Comparison of ENCODE assay signal across 1 mouse cellular context in genomic region chr19:4055947-4056693, GRCm38 (mm10).
TF ChIP-seq lines count a peak whose summit lies in the region.

No protein-coding gene starts in this region.

TF ChIP-seq in myocyte, 11 proteins besides CTCF, POLR2A, EP300 and RAD21:
- TF ChIP-seq MYOG (IDR thresholded peaks at IDR 0.05; ENCODE audit: control insufficient read depth in 1 of 3, insufficient read depth in 1 of 3, insufficient read length in 2 of 3, low read depth in 2 of 3) = peak in 2 of 3 experiments; percentile 35 to 81
- TF ChIP-seq REST (IDR thresholded peaks at IDR 0.05; ENCODE audit: insufficient read depth, insufficient read length) = no peak
- TF ChIP-seq MYOD1 (IDR thresholded peaks at IDR 0.05; ENCODE audit: control insufficient read depth in 1 of 3, insufficient read length in 2 of 3, low read depth in 2 of 3) = peak in 2 of 3 experiments; percentile 44 to 82
- no peak for TF ChIP-seq TCF3 (IDR thresholded peaks at IDR 0.05; ENCODE audit: insufficient read length, low read depth)
- TF ChIP-seq POLR2AphosphoS2 (IDR thresholded peaks at IDR 0.05; ENCODE audit: insufficient read length, low read depth) = no peak
- TF ChIP-seq SRF (IDR thresholded peaks at IDR 0.05; ENCODE audit: control insufficient read depth, insufficient read length, low read depth) = no peak
- TF ChIP-seq MAX (IDR thresholded peaks at IDR 0.05; ENCODE audit: low read depth) = no peak
